Mouse (Mus musculus): ENCODE results near the gene Wrnip1. TPM values are rescaled to one million over a fixed set of nuclear protein-coding genes. Genes with fewer than 3 reads are reported as not detected.

Wrnip1 gene
- polyA plus RNA-seq, 1 experiment: 29.5 TPM

GRCm38 (mm10) chr13:32778861-32779260, 23.0 kb upstream of the Wrnip1 start:
- no peak overlapping the region for H3K27ac ChIP-seq (ENCODE audit: insufficient read depth, low read length)
- TF ChIP-seq CTCF (IDR thresholded peaks at IDR 0.05; ENCODE audit: borderline replicate concordance, insufficient read depth, low read length) (no peak), POLR2A (IDR thresholded peaks at IDR 0.05; ENCODE audit: low read depth, low read length) (no peak)
- no peaks in the 10 kb centered on the region for H3K4me1 ChIP-seq (ENCODE audit: control insufficient read depth, insufficient read depth, low read length)
- no peak overlapping the region for H3K4me3 ChIP-seq (ENCODE audit: insufficient read depth, low read length)

GRCm38 (mm10) chr13:32783055-32783454, 18.8 kb upstream of the Wrnip1 start:
- no peak overlapping the region for H3K4me3 ChIP-seq (ENCODE audit: insufficient read depth, low read length)
- no peak for TF ChIP-seq POLR2A (IDR thresholded peaks at IDR 0.05; ENCODE audit: low read depth, low read length)
- TF ChIP-seq CTCF (IDR thresholded peaks at IDR 0.05; ENCODE audit: borderline replicate concordance, insufficient read depth, low read length): no peak
- H3K27ac ChIP-seq (ENCODE audit: insufficient read depth, low read length): no peak overlapping the region
- H3K4me1 ChIP-seq (ENCODE audit: control insufficient read depth, insufficient read depth, low read length): no peaks in the 10 kb centered on the region

- Histone ChIP-seq H3K4me3 (ENCODE audit: insufficient read depth, low read length) (no peak within 1 kb of the TSS), H3K4me1 (ENCODE audit: control insufficient read depth, insufficient read depth, low read length) (no peaks in the 10 kb centered on the region), H3K27ac (ENCODE audit: insufficient read depth, low read length) (no peak within 1 kb of the TSS)
- TF ChIP-seq POLR2A (IDR thresholded peaks at IDR 0.05; ENCODE audit: low read depth, low read length) (no peak), CTCF (IDR thresholded peaks at IDR 0.05; ENCODE audit: borderline replicate concordance, insufficient read depth, low read length) (no peak)
These were observed 18.0 kb upstream of the Wrnip1 start, which contains the start of gene Mylk4 for GRCm38 (mm10) chr13:32783816-32784215. Gene Mylk4, minus strand, starts transcription at chr13:32783954.

GRCm38 (mm10) chr13:32787584-32787983, 14.3 kb upstream of the Wrnip1 start:
- Histone ChIP-seq H3K4me3 (ENCODE audit: insufficient read depth, low read length) (no peak overlapping the region), H3K27ac (ENCODE audit: insufficient read depth, low read length) (no peak overlapping the region), H3K4me1 (ENCODE audit: control insufficient read depth, insufficient read depth, low read length) (no peaks in the 10 kb centered on the region)
- TF ChIP-seq POLR2A (IDR thresholded peaks at IDR 0.05; ENCODE audit: low read depth, low read length) (no peak), CTCF (IDR thresholded peaks at IDR 0.05; ENCODE audit: borderline replicate concordance, insufficient read depth, low read length) (no peak)

- no peak overlapping the region for H3K27ac ChIP-seq (ENCODE audit: insufficient read depth, low read length)
- H3K4me3 ChIP-seq (ENCODE audit: insufficient read depth, low read length): no peak overlapping the region
- TF ChIP-seq POLR2A (IDR thresholded peaks at IDR 0.05; ENCODE audit: low read depth, low read length) (no peak), CTCF (IDR thresholded peaks at IDR 0.05; ENCODE audit: borderline replicate concordance, insufficient read depth, low read length) (no peak)
- no peaks in the 10 kb centered on the region for H3K4me1 ChIP-seq (ENCODE audit: control insufficient read depth, insufficient read depth, low read length)
These were observed 12.1 kb upstream of the Wrnip1 start for GRCm38 (mm10) chr13:32789781-32790180.

DNA sequence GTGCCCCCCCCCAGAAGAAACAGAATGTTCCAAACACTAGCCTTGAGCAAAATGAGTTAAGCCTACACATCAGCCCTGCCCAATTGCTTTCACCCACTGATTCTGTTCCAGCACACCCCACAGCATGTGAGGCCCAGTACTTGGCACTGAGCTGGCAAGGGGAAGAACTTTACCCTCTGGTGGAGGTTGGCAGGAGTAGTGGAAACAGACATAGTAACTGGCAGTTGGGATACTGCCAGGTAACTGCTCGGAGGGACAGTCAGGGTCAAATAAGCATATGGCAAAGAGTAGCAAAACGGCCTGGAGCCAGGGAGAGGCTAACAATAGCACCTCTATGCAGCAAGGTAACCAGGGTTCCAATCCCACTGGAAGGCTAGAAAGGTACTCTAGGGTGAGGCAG, 7.2 kb upstream of the Wrnip1 start:
- Histone ChIP-seq H3K27ac (ENCODE audit: insufficient read depth, low read length) (no peak overlapping the region), H3K4me3 (ENCODE audit: insufficient read depth, low read length) (no peak overlapping the region), H3K4me1 (ENCODE audit: control insufficient read depth, insufficient read depth, low read length) (no peaks in the 10 kb centered on the region)
- TF ChIP-seq CTCF (IDR thresholded peaks at IDR 0.05; ENCODE audit: borderline replicate concordance, insufficient read depth, low read length) (no peak), POLR2A (IDR thresholded peaks at IDR 0.05; ENCODE audit: low read depth, low read length) (no peak)

- no peaks in the 10 kb centered on the region for H3K4me1 ChIP-seq (ENCODE audit: control insufficient read depth, insufficient read depth, low read length)
- H3K4me3 ChIP-seq (ENCODE audit: insufficient read depth, low read length): no peak overlapping the region
- TF ChIP-seq POLR2A (IDR thresholded peaks at IDR 0.05; ENCODE audit: low read depth, low read length): no peak
- no peak for TF ChIP-seq CTCF (IDR thresholded peaks at IDR 0.05; ENCODE audit: borderline replicate concordance, insufficient read depth, low read length)
- H3K27ac ChIP-seq (ENCODE audit: insufficient read depth, low read length): no peak overlapping the region
These were observed 6.7 kb upstream of the Wrnip1 start for GRCm38 (mm10) chr13:32795166-32795565.

DNA sequence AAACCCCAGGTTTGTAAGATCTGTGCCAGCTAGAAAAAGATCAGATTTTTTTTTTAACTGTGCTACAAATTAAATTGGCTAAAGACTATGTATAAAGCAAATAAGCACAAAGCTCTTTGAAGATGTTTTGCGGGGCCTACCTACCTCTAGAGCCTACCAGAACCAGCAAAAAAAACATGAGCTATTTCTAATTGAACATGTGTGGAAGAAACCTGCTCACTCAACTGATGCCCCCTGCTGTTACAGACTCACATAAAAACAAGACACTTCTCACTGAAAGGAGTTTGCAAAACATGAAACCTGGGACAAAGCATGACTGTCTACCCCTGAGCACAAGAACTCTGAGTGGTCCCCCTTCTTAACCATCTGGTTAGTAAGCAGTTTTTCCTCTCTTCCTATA, 4.8 kb upstream of the Wrnip1 start:
- no peaks in the 10 kb centered on the region for H3K4me1 ChIP-seq (ENCODE audit: control insufficient read depth, insufficient read depth, low read length)
- no peak overlapping the region for H3K4me3 ChIP-seq (ENCODE audit: insufficient read depth, low read length)
- TF ChIP-seq POLR2A (IDR thresholded peaks at IDR 0.05; ENCODE audit: low read depth, low read length) (no peak), CTCF (IDR thresholded peaks at IDR 0.05; ENCODE audit: borderline replicate concordance, insufficient read depth, low read length) (no peak)
- H3K27ac ChIP-seq (ENCODE audit: insufficient read depth, low read length): no peak overlapping the region

DNA sequence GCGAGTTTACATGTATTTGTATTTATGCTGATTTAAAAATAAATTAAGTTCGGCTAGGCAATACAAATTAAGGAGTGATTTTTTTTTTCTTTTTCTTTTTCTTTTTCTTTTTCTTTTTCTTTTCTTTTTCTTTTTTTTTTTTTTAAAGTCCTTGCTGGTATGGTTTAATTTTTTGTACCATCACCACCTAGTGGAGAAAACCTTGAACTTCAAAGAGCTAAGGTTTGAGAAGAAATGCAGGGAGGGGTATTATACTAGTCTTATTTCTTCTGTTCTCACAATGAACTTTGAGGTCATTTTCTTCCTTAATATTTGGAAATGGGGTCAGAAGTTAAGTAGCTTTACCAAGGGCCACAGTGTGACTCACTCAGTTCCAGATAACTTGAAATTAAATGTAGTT, 2.7 kb upstream of the Wrnip1 start:
- Histone ChIP-seq H3K27ac (ENCODE audit: insufficient read depth, low read length) (no peak overlapping the region), H3K4me3 (ENCODE audit: insufficient read depth, low read length) (no peak overlapping the region), H3K4me1 (ENCODE audit: control insufficient read depth, insufficient read depth, low read length) (peaks cover 4% of the 10 kb centered on the region; the same call in 1 of the 2 replicates)
- TF ChIP-seq POLR2A (IDR thresholded peaks at IDR 0.05; ENCODE audit: low read depth, low read length) (no peak), CTCF (IDR thresholded peaks at IDR 0.05; ENCODE audit: borderline replicate concordance, insufficient read depth, low read length) (no peak)

DNA sequence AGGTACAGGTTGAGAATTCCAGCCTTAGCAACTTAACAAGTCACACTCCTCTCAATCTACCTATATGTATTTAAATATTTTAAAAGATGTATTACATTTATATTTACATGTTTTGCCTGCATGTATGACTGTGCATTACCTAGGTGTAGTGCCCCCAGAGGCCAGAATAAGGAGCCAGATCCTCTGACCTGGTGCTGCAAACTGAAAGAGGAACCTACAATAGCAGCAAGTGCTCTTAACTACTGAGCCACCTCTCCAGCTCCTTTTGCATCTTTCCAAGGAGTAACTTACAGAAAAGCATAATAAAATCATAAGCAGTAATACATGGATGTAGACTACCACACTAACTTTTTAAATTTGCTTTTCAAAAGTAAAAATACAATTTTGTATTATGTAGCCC, 979 bp upstream of the Wrnip1 start:
- Histone ChIP-seq H3K4me3 (ENCODE audit: insufficient read depth, low read length) (no peak overlapping the region), H3K27ac (ENCODE audit: insufficient read depth, low read length) (no peak overlapping the region)

More for the DNA sequence above, 979 bp upstream of the Wrnip1 start:
- peaks cover 4% of the 10 kb centered on the region; the same call in 1 of the 2 replicates for H3K4me1 ChIP-seq (ENCODE audit: control insufficient read depth, insufficient read depth, low read length)
- no peak for TF ChIP-seq POLR2A (IDR thresholded peaks at IDR 0.05; ENCODE audit: low read depth, low read length)
- no peak for TF ChIP-seq CTCF (IDR thresholded peaks at IDR 0.05; ENCODE audit: borderline replicate concordance, insufficient read depth, low read length)

All from embryonic fibroblast, embryonic 13.5 days (primary cell).